Mouse (Mus musculus): ENCODE results near the gene Tmx1. TPM values are rescaled to one million over a fixed set of nuclear protein-coding genes. Genes with fewer than 3 reads are reported as not detected.

The Tmx1 gene
- polyA plus RNA-seq, 1 experiment: 64.3 TPM

GRCm38 (mm10) chr12:70422322-70423118 lies 30.4 kb upstream of the Tmx1 start:
- Histone ChIP-seq H3K36me3 (ENCODE audit: control insufficient read depth, insufficient read depth, low read length, poor library complexity, severe bottlenecking) (no peaks in the 10 kb centered on the region), H3K9ac (ENCODE audit: low read depth, poor library complexity, severe bottlenecking) (no peak overlapping the region), H3K9me3 (replicated peaks; ENCODE audit: control insufficient read depth, insufficient read depth, low read length, poor library complexity, severe bottlenecking) (no peaks in the 10 kb centered on the region), H3K4me1 (ENCODE audit: control insufficient read depth, insufficient read depth, low read length) (no peaks in the 10 kb centered on the region), H3K27ac (ENCODE audit: insufficient read depth, low read length) (no peak overlapping the region), H3K4me3 (ENCODE audit: low read depth, low read length) (no peak overlapping the region), H3K27me3 (ENCODE audit: control insufficient read depth, insufficient read depth, low read length, poor library complexity, severe bottlenecking) (no peaks in the 10 kb centered on the region)
- TF ChIP-seq POLR2A (IDR thresholded peaks at IDR 0.05; ENCODE audit: insufficient read depth, low read length) (no peak), EP300 (IDR thresholded peaks at IDR 0.05; ENCODE audit: insufficient read depth, low read depth, low read length) (no peak), CTCF (IDR thresholded peaks at IDR 0.05; ENCODE audit: low read depth, low read length) (no peak)

GRCm38 (mm10) chr12:70427885-70428284 lies 25.0 kb upstream of the Tmx1 start:
- Histone ChIP-seq H3K4me3 (ENCODE audit: low read depth, low read length) (no peak overlapping the region), H3K36me3 (ENCODE audit: control insufficient read depth, insufficient read depth, low read length, poor library complexity, severe bottlenecking) (no peaks in the 10 kb centered on the region), H3K27ac (ENCODE audit: insufficient read depth, low read length) (no peak overlapping the region), H3K9ac (ENCODE audit: low read depth, poor library complexity, severe bottlenecking) (no peak overlapping the region), H3K27me3 (ENCODE audit: control insufficient read depth, insufficient read depth, low read length, poor library complexity, severe bottlenecking) (no peaks in the 10 kb centered on the region), H3K4me1 (ENCODE audit: control insufficient read depth, insufficient read depth, low read length) (no peaks in the 10 kb centered on the region), H3K9me3 (replicated peaks; ENCODE audit: control insufficient read depth, insufficient read depth, low read length, poor library complexity, severe bottlenecking) (no peaks in the 10 kb centered on the region)
- no peak for TF ChIP-seq EP300 (IDR thresholded peaks at IDR 0.05; ENCODE audit: insufficient read depth, low read depth, low read length)
- TF ChIP-seq POLR2A (IDR thresholded peaks at IDR 0.05; ENCODE audit: insufficient read depth, low read length): no peak
- TF ChIP-seq CTCF (IDR thresholded peaks at IDR 0.05; ENCODE audit: low read depth, low read length): no peak

- H3K9ac ChIP-seq (ENCODE audit: low read depth, poor library complexity, severe bottlenecking): no peak overlapping the region
- H3K27me3 ChIP-seq (ENCODE audit: control insufficient read depth, insufficient read depth, low read length, poor library complexity, severe bottlenecking): no peaks in the 10 kb centered on the region
- no peak overlapping the region for H3K4me3 ChIP-seq (ENCODE audit: low read depth, low read length)
- H3K4me1 ChIP-seq (ENCODE audit: control insufficient read depth, insufficient read depth, low read length): no peaks in the 10 kb centered on the region
- TF ChIP-seq POLR2A (IDR thresholded peaks at IDR 0.05; ENCODE audit: insufficient read depth, low read length) (no peak), EP300 (IDR thresholded peaks at IDR 0.05; ENCODE audit: insufficient read depth, low read depth, low read length) (no peak), CTCF (IDR thresholded peaks at IDR 0.05; ENCODE audit: low read depth, low read length) (no peak)
- no peaks in the 10 kb centered on the region for H3K9me3 ChIP-seq (replicated peaks; ENCODE audit: control insufficient read depth, insufficient read depth, low read length, poor library complexity, severe bottlenecking)
- H3K27ac ChIP-seq (ENCODE audit: insufficient read depth, low read length): no peak overlapping the region
- H3K36me3 ChIP-seq (ENCODE audit: control insufficient read depth, insufficient read depth, low read length, poor library complexity, severe bottlenecking): no peaks in the 10 kb centered on the region
Observed at GRCm38 (mm10) chr12:70429637-70430036, 23.3 kb upstream of the Tmx1 start.

- H3K4me3 ChIP-seq (ENCODE audit: low read depth, low read length): no peak overlapping the region
- no peaks in the 10 kb centered on the region for H3K9me3 ChIP-seq (replicated peaks; ENCODE audit: control insufficient read depth, insufficient read depth, low read length, poor library complexity, severe bottlenecking)
- no peaks in the 10 kb centered on the region for H3K27me3 ChIP-seq (ENCODE audit: control insufficient read depth, insufficient read depth, low read length, poor library complexity, severe bottlenecking)
- H3K9ac ChIP-seq (ENCODE audit: low read depth, poor library complexity, severe bottlenecking): no peak overlapping the region
- H3K36me3 ChIP-seq (ENCODE audit: control insufficient read depth, insufficient read depth, low read length, poor library complexity, severe bottlenecking): no peaks in the 10 kb centered on the region
- no peak overlapping the region for H3K27ac ChIP-seq (ENCODE audit: insufficient read depth, low read length)
- no peaks in the 10 kb centered on the region for H3K4me1 ChIP-seq (ENCODE audit: control insufficient read depth, insufficient read depth, low read length)
- no peak for TF ChIP-seq CTCF (IDR thresholded peaks at IDR 0.05; ENCODE audit: low read depth, low read length)
- no peak for TF ChIP-seq POLR2A (IDR thresholded peaks at IDR 0.05; ENCODE audit: insufficient read depth, low read length)
- TF ChIP-seq EP300 (IDR thresholded peaks at IDR 0.05; ENCODE audit: insufficient read depth, low read depth, low read length): no peak
Observed at GRCm38 (mm10) chr12:70430307-70430950, 22.5 kb upstream of the Tmx1 start.

- TF ChIP-seq EP300 (IDR thresholded peaks at IDR 0.05; ENCODE audit: insufficient read depth, low read depth, low read length) (no peak), CTCF (IDR thresholded peaks at IDR 0.05; ENCODE audit: low read depth, low read length) (no peak), POLR2A (IDR thresholded peaks at IDR 0.05; ENCODE audit: insufficient read depth, low read length) (no peak)
Observed at GRCm38 (mm10) chr12:70431428-70431827, 21.5 kb upstream of the Tmx1 start.

GRCm38 (mm10) chr12:70449961-70450360 lies 2.9 kb upstream of the Tmx1 start:
- Histone ChIP-seq H3K4me1 (ENCODE audit: control insufficient read depth, insufficient read depth, low read length) (peaks cover 3% of the 10 kb centered on the region), H3K9me3 (replicated peaks; ENCODE audit: control insufficient read depth, insufficient read depth, low read length, poor library complexity, severe bottlenecking) (no peaks in the 10 kb centered on the region), H3K4me3 (ENCODE audit: low read depth, low read length) (no peak overlapping the region), H3K27me3 (ENCODE audit: control insufficient read depth, insufficient read depth, low read length, poor library complexity, severe bottlenecking) (no peaks in the 10 kb centered on the region), H3K9ac (ENCODE audit: low read depth, poor library complexity, severe bottlenecking) (no peak overlapping the region), H3K36me3 (ENCODE audit: control insufficient read depth, insufficient read depth, low read length, poor library complexity, severe bottlenecking) (no peaks in the 10 kb centered on the region), H3K27ac (ENCODE audit: insufficient read depth, low read length) (no peak overlapping the region)
- TF ChIP-seq EP300 (IDR thresholded peaks at IDR 0.05; ENCODE audit: insufficient read depth, low read depth, low read length) (no peak), CTCF (IDR thresholded peaks at IDR 0.05; ENCODE audit: low read depth, low read length) (no peak), POLR2A (IDR thresholded peaks at IDR 0.05; ENCODE audit: insufficient read depth, low read length) (no peak)

More at GRCm38 (mm10) chr12:70431428-70431827, 21.5 kb upstream of the Tmx1 start:
- H3K9ac ChIP-seq (ENCODE audit: low read depth, poor library complexity, severe bottlenecking): no peak overlapping the region
- no peaks in the 10 kb centered on the region for H3K4me1 ChIP-seq (ENCODE audit: control insufficient read depth, insufficient read depth, low read length)
- H3K36me3 ChIP-seq (ENCODE audit: control insufficient read depth, insufficient read depth, low read length, poor library complexity, severe bottlenecking): no peaks in the 10 kb centered on the region
- H3K9me3 ChIP-seq (replicated peaks; ENCODE audit: control insufficient read depth, insufficient read depth, low read length, poor library complexity, severe bottlenecking): no peaks in the 10 kb centered on the region
- no peaks in the 10 kb centered on the region for H3K27me3 ChIP-seq (ENCODE audit: control insufficient read depth, insufficient read depth, low read length, poor library complexity, severe bottlenecking)
- H3K27ac ChIP-seq (ENCODE audit: insufficient read depth, low read length): no peak overlapping the region
- no peak overlapping the region for H3K4me3 ChIP-seq (ENCODE audit: low read depth, low read length)

Measured in ES-Bruce4 (cell line).